Mouse (Mus musculus) embryo, embryonic 11 days (tissue): Measurements from ENCODE around the gene Gm2696.

Experiments used
- DNase-seq: peaks from one replicate; pipeline ENCODE4 v3.0.0-alpha.2; 2015

The Gm2696 gene

DNA sequence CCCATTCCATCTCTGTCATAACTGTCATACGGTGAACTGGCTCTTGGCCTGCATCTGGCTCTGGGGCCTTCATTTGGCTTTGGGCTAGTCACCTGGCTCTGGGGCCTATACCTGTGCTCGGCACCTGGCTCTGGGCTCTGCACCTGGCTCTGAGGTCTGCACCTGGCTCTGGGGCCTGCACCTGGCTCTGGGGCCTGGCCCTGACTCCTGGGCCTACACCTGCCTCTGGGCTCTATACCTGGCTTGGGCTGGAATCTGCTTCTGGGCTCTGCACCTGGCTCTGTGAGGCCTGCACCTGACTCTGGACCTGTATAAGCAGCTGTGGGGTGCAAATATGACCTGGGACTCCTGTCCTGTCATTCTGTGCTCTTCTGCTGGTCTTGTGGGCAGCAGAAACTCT is 33.1 kb downstream of the Gm2696 start:
- no peak for DNase-seq

GRCm38 (mm10) chr10:77852559-77852958 is 38.1 kb downstream of the Gm2696 start, which contains the start of gene Gm10318:
Gene Gm10318, plus strand, starts transcription at chr10:77852859.
- DNase-seq = no peak

GRCm38 (mm10) chr10:77861675-77862074 is 47.2 kb downstream of the Gm2696 start, which contains the start of gene Gm3285:
Gene Gm3285, plus strand, starts transcription at chr10:77861975.
- DNase-seq = no peak

DNA sequence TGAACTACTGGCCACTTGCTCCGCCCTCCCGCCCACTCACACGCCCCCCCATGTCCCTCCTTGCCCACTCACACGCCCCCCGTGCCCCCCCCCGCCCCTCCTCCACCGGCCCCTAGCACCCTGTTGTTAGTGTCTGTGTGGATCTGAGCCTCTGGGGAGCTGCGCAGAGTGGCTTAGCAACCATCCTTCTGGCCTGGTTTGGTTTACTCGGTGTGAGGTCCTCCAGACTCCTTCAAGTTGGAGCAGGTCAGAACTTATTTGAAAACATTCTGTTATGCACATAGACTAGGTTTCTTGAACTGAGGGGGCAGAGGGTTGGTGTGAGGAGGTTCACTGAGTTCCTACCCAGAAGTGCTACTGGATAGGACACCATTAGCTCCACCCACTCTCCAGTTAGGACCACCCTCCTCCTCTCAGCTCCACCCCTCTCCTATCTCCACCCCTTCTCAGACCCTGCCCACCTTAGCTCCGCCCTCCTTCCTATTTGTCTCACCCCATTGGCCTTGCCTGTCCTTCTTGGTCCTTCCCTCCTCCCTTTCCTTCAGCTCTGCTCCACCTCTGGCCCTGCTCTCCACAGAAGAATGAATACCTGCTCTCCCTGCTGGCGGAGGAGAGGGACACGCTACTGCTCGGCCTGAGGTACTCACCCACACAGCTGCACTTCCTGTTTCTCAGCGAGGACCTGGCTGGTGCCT is 49.7 kb downstream of the Gm2696 start:
- peak; percentile 57 for DNase-seq

DNA sequence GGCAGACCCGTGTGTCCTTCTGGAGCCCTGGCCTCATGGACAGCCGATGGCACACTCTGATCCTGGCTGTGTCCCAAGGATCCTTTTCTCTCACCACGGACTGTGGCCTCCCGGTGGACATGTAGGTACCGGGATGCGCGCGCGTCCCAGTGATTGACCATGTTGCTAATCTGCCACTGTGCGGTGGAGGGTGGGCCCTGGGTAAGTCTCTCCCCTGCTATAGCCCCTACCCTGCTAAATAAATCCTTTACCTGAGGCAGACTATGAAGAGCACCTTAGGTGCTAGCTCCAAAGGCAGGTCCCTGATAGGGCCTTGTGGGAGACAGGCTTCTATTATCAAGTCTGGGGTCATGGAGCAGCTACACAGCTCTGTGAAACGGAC is 50.3 kb downstream of the Gm2696 start:
- no peak for DNase-seq

DNA sequence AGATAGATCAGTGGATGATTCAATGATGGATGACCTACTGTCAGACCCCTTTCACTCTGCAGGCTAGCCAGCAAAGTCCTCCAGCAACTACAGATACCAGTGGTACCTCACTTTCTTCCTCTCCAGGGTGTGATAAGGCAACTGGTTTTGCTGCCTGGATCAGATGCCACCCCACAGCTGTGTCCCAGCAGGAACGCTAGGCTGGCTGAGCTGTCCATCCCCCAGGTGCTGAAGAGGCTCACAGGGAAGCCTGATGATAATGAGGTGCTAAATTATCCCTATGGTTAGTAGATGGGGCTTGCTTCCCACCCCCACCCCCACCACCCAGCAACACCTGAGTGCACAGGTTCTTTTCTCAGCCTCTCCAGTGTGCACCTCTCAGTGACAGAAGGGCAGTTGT is 53.1 kb downstream of the Gm2696 start:
- no peak for DNase-seq

GRCm38 (mm10) chr10:77869651-77870050 is 55.2 kb downstream of the Gm2696 start:
- no peak for DNase-seq

DNA sequence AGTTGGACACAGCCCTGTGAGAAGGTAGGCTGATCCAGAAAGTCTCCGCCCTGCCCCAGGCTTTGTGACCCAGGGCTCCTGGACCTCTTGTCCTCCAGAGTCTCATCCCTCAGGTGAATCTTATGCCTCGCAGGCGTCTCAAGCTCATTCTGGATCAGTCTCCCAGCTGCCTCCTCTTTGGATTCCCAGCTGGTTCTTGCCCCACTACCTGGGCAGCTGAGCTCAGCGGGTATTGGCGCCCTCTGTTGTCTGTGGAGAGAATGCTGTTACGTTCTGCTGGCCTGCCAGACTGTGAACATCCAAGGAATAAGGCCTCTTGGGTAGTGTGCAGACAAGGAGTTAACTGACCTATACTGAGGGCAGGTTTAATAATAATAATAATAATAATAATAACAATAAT is 64.5 kb downstream of the Gm2696 start:
- no peak for DNase-seq

DNA sequence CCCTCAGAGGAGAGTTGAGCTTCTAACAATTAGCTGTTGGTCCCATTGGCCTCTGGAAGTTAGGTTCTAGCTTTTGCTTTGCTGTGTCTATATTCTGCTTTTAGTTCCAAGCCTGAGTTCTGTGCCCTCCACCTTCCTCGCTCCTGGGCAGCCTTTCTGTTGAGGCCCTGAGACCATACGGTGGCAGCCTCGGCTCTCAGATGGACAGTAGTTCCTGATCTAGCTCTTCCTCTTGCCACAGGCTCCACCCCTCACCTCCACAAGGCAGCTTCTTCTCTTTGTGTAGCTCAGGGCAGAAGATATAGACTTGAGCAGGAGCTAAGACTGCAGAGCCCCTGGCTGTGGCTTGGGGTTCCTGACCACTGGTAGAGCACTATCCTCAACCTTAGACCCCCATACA is 65.8 kb downstream of the Gm2696 start:
- no peak for DNase-seq

DNA sequence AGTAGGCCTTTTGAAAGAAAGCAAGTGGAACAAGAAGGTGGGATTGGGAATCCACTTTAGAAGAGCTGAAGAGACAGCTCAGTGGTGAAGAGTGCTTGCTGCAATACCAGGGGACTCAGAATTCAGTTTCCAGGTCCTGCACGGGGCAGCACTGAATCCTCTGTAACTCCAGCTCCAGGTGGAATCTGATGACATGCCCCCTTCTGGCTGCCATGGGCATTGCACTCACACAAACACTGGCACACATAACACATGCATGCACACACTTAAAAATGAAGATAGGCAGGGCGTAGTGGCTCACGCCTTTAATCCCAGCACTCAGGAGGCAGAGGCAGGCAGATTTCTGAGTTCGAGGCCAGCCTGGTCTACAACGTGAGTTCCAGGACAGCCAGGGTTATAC is 68.1 kb downstream of the Gm2696 start:
- no peak for DNase-seq
